Mouse (Mus musculus): ENCODE measurements around the gene Stx18.

DNA sequence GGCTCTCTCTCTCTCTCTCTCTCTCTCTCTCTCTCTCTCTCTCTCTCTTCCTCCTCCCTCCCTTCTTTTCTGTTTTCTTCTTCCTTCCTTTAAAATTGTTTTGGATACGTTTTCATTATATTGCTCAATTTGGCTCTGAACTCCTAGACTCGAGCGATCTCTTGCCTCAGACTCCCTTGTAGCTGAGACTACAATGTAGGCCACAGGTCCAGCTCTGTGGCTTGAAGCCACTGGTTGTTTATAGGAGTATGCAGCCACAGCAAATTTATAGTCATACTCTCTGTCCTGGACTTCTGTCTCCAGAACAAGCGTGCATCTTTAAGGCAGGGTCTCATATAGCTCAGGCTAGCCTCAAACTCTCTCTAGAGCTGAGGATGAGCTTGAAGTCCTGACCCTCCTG, 29.5 kb upstream of the Stx18 start:
- TF ChIP-seq POLR2A (IDR thresholded peaks at IDR 0.05; ENCODE audit: control insufficient read depth, extremely low read depth, insufficient read depth, low read length, poor library complexity) (no peak), CTCF (IDR thresholded peaks at IDR 0.05; ENCODE audit: borderline replicate concordance, control insufficient read depth, extremely low read depth, insufficient read depth, low read length, poor library complexity) (no peak)
